Mouse (Mus musculus) neural tube, embryonic 11.5 days (tissue): ENCODE measurements around the gene Gm49358. TPM values are rescaled to one million over a fixed set of nuclear protein-coding genes. Genes with fewer than 3 reads are reported as not detected.

ENCODE experiments used
- ATAC-seq: fragments of 200-750 bp; cut with Nextera tagmentation; 2 replicates; pipeline ENCODE4 v1.8.0; 2017; ENCODE audit warnings: moderate number of reproducible peaks, mild to moderate bottlenecking, moderate TSS enrichment, moderate library complexity; ENCODE audit not compliant: insufficient read depth, low FRiP score, low TSS enrichment
- DNase-seq: peaks from one replicate; pipeline ENCODE4 v3.0.0-alpha.2; 2015; ENCODE audit warnings: low spot score
- H3K27ac ChIP-seq: fragments of 300-500 bp; sonication (generic); 2 replicates; pipeline ENCODE4 v1.5.1; 2014; ENCODE audit warnings: low read depth, mild to moderate bottlenecking, low read length
- H3K27me3 ChIP-seq: fragments of 300-500 bp; sonication (generic); 2 replicates; pipeline ENCODE4 v1.6.1; 2014; ENCODE audit warnings: mild to moderate bottlenecking, low read length, mixed read lengths; ENCODE audit not compliant: control insufficient read depth, insufficient read depth
- H3K36me3 ChIP-seq: fragments of 300-500 bp; sonication (generic); 2 replicates; pipeline ENCODE4 v1.6.1; 2014; ENCODE audit warnings: mild to moderate bottlenecking, low read length, moderate library complexity, mixed read lengths; ENCODE audit not compliant: control insufficient read depth, insufficient read depth
- H3K4me1 ChIP-seq: fragments of 300-500 bp; sonication (generic); 2 replicates; pipeline ENCODE4 v1.6.1; 2014; ENCODE audit warnings: low read length, mixed read lengths; ENCODE audit not compliant: control insufficient read depth, insufficient read depth
- H3K4me2 ChIP-seq: fragments of 300-500 bp; sonication (generic); 2 replicates; pipeline ENCODE4 v1.6.1; 2014; ENCODE audit warnings: low read depth, mild to moderate bottlenecking, moderate library complexity
- H3K4me3 ChIP-seq: fragments of 300-500 bp; sonication (generic); 2 replicates; pipeline ENCODE4 v1.5.1; 2014; ENCODE audit warnings: low read depth, low read length
- H3K9ac ChIP-seq: fragments of 300-500 bp; sonication (generic); 2 replicates; pipeline ENCODE4 v1.6.1; 2014; ENCODE audit warnings: mild to moderate bottlenecking, low read length
- H3K9me3 ChIP-seq: fragments of 300-500 bp; sonication (generic); 2 replicates; pipeline ENCODE4 v1.6.1; 2016; ENCODE audit warnings: low read length; ENCODE audit not compliant: control insufficient read depth
- WGBS: fragments of 180-500 bp; shearing (Covaris S2); extraction: QIAGEN DNeasy Blood & Tissue Kit; methylation state at CpG from one replicate; pipeline ENCODE4 v1.1.7; 2014; 5-methylcytosine and 5-hydroxymethylcytosine counted together
- polyA plus RNA-seq: library from polyadenylated mRNA; unstranded; fragments of >200 nt; fragmentation: Nextera tagmentation; extraction: Ambion mirVana; gene quantifications from 2 replicates; pipeline ENCODE4 v1.2.1, GENCODE M21; 2014

The Gm49358 gene
- polyA plus RNA-seq, 1 experiment from 2014 or later, result not detected

DNA sequence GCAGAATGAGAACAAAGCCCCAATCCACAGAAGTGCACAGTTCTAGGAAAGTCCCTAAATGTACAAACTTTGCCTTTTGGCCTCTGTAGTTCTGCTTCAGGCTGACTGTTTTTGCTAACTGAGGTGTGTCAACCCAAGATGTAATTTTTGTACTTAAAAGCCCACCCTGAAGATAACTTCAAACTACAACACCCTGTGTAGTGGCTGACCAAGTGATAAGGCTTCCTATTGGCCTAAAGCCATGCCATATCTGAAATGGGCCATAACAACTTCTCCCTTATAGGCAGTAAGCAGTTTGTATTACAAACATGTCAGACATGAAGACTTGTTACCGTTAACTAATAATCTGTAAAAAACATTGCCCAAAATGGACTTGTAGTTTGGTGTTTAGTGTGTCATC, 6.0 kb upstream of the Gm49358 start:
- H3K4me3 ChIP-seq, result no peak overlapping the region
- no peaks in the 10 kb centered on the region for H3K9me3 ChIP-seq
- no peak overlapping the region for H3K27ac ChIP-seq
- no peak for DNase-seq
- H3K4me2 ChIP-seq, result no peak overlapping the region
- H3K36me3 ChIP-seq, result no peaks in the 10 kb centered on the region
- H3K27me3 ChIP-seq, result no peaks in the 10 kb centered on the region
- H3K4me1 ChIP-seq, result no peaks in the 10 kb centered on the region
- no peak for ATAC-seq
- WGBS, result 94% methylated on average over 1 of the region's 1 CpGs
- no peak overlapping the region for H3K9ac ChIP-seq

- no peaks in the 10 kb centered on the region for H3K27me3 ChIP-seq
- no peaks in the 10 kb centered on the region for H3K4me1 ChIP-seq
- no peak overlapping the region for H3K9ac ChIP-seq
- WGBS, result 91% methylated on average over 6 of the region's 6 CpGs
- H3K4me2 ChIP-seq, result no peak overlapping the region
- H3K36me3 ChIP-seq, result no peaks in the 10 kb centered on the region
- H3K27ac ChIP-seq, result no peak overlapping the region
- no peak for ATAC-seq
- H3K4me3 ChIP-seq, result no peak overlapping the region
- no peak for DNase-seq
- H3K9me3 ChIP-seq, result no peaks in the 10 kb centered on the region
Measured at GRCm38 (mm10) chr10:86758211-86758610, 5.6 kb upstream of the Gm49358 start.

- no peak overlapping the region for H3K4me3 ChIP-seq
- ATAC-seq (no peak), DNase-seq (no peak)
- H3K27me3 ChIP-seq, result no peaks in the 10 kb centered on the region
- no peaks in the 10 kb centered on the region for H3K9me3 ChIP-seq
- H3K36me3 ChIP-seq, result no peaks in the 10 kb centered on the region
- no peaks in the 10 kb centered on the region for H3K4me1 ChIP-seq
- H3K27ac ChIP-seq, result no peak overlapping the region
- H3K9ac ChIP-seq, result no peak overlapping the region
- WGBS, result 65% methylated on average over 1 of the region's 1 CpGs
- no peak overlapping the region for H3K4me2 ChIP-seq
Measured at GRCm38 (mm10) chr10:86761236-86761635, 2.5 kb upstream of the Gm49358 start.

- WGBS, result 26% methylated on average over 7 of the region's 7 CpGs
- DNase-seq, result no peak
- no peaks in the 10 kb centered on the region for H3K27me3 ChIP-seq
Measured at GRCm38 (mm10) chr10:86761722-86762383, 1.9 kb upstream of the Gm49358 start.

DNA sequence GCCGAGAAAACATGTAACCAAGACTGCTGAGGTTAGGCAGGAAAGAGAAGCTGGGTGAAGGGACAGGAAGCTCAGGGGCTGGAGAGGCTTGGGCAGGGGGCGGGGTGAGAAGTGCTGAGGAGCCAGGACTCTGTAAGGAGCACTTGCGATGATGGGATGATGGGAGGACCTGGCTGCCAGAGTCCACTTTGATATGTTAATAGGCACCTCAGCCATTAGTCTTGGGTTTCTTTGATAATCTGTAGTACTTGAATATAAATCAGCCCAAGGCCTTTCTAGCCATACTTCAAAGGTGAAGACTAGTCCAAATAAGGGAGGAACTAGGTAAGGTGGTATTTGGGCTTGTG, 1.4 kb upstream of the Gm49358 start:
- no peak overlapping the region for H3K4me2 ChIP-seq
- no peak for ATAC-seq

More at GRCm38 (mm10) chr10:86761722-86762383, 1.9 kb upstream of the Gm49358 start:
- Histone ChIP-seq H3K9ac (no peak overlapping the region), H3K9me3 (no peaks in the 10 kb centered on the region), H3K27ac (no peak overlapping the region), H3K4me1 (no peaks in the 10 kb centered on the region), H3K4me2 (no peak overlapping the region), H3K36me3 (no peaks in the 10 kb centered on the region), H3K4me3 (no peak overlapping the region)
- no peak for ATAC-seq

GRCm38 (mm10) chr10:86765344-86765966, 1.7 kb downstream of the Gm49358 start:
- no peak overlapping the region for H3K4me2 ChIP-seq
- H3K9ac ChIP-seq, result no peak overlapping the region
- H3K27me3 ChIP-seq, result no peaks in the 10 kb centered on the region
- DNase-seq (no peak), ATAC-seq (no peak)
- H3K9me3 ChIP-seq, result no peaks in the 10 kb centered on the region
- H3K4me1 ChIP-seq, result no peaks in the 10 kb centered on the region
- H3K36me3 ChIP-seq, result no peaks in the 10 kb centered on the region
- WGBS, result 88% methylated on average over 4 of the region's 4 CpGs
- no peak overlapping the region for H3K4me3 ChIP-seq
- H3K27ac ChIP-seq, result no peak overlapping the region

More for the DNA sequence above, 1.4 kb upstream of the Gm49358 start:
- H3K27me3 ChIP-seq, result no peaks in the 10 kb centered on the region
- H3K9ac ChIP-seq, result no peak overlapping the region
- no peaks in the 10 kb centered on the region for H3K9me3 ChIP-seq
- H3K4me3 ChIP-seq, result no peak overlapping the region
- H3K4me1 ChIP-seq, result no peaks in the 10 kb centered on the region
- H3K27ac ChIP-seq, result no peak overlapping the region
- 56% methylated on average over 3 of the region's 3 CpGs for WGBS
- DNase-seq, result no peak
- no peaks in the 10 kb centered on the region for H3K36me3 ChIP-seq

DNA sequence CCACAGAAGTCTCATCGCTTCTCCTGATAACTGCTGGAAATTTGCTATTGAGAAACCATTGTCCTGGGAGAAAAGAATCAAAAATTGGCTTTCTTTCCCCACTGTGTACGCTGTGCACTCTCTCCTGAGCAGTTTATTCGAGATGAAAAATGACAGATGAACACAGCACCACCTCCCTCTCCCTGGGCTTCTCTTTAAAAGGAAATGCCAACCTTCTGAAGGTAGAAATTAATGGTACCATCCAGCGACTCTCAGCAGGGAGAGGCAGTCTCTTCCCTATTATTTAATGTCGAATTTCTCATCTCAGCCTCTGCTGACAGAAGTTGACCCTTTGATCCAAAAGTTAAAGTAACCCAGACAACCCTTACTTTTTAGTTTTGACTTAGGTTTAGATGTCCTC, 5.4 kb downstream of the Gm49358 start:
- ATAC-seq (no peak), DNase-seq (no peak)
- Histone ChIP-seq H3K4me2 (no peak overlapping the region), H3K36me3 (no peaks in the 10 kb centered on the region), H3K27me3 (no peaks in the 10 kb centered on the region), H3K4me1 (no peaks in the 10 kb centered on the region), H3K27ac (no peak overlapping the region), H3K9me3 (no peaks in the 10 kb centered on the region), H3K4me3 (no peak overlapping the region), H3K9ac (no peak overlapping the region)
- 68% methylated on average over 5 of the region's 5 CpGs for WGBS

GRCm38 (mm10) chr10:86769797-86770196, 6.0 kb downstream of the Gm49358 start:
- no peaks in the 10 kb centered on the region for H3K27me3 ChIP-seq
- no peak overlapping the region for H3K27ac ChIP-seq
- H3K4me1 ChIP-seq, result no peaks in the 10 kb centered on the region
- no peaks in the 10 kb centered on the region for H3K36me3 ChIP-seq
- H3K9ac ChIP-seq, result no peak overlapping the region
- no peaks in the 10 kb centered on the region for H3K9me3 ChIP-seq
- WGBS, result 41% methylated on average over 4 of the region's 4 CpGs
- no peak for DNase-seq
- peak; percentile 72 for ATAC-seq
- H3K4me2 ChIP-seq, result no peak overlapping the region
- no peak overlapping the region for H3K4me3 ChIP-seq

- no peak overlapping the region for H3K27ac ChIP-seq
- no peak overlapping the region for H3K4me2 ChIP-seq
- no peaks in the 10 kb centered on the region for H3K27me3 ChIP-seq
- no peaks in the 10 kb centered on the region for H3K4me1 ChIP-seq
- H3K4me3 ChIP-seq, result no peak overlapping the region
- DNase-seq (no peak), ATAC-seq (no peak)
- WGBS, result 81% methylated on average over 5 of the region's 5 CpGs
- H3K9me3 ChIP-seq, result no peaks in the 10 kb centered on the region
- no peaks in the 10 kb centered on the region for H3K36me3 ChIP-seq
- no peak overlapping the region for H3K9ac ChIP-seq
Measured at GRCm38 (mm10) chr10:86771701-86772100, 7.9 kb downstream of the Gm49358 start.
